Mouse (Mus musculus) lung, postnatal 0 days (tissue): ENCODE results near the gene Ovca2. TPM values are rescaled to one million over a fixed set of nuclear protein-coding genes. Genes with fewer than 3 reads are reported as not detected.

Experiments used
- ATAC-seq: fragments of 200-750 bp; cut with Nextera tagmentation; 2 replicates; pipeline ENCODE4 v1.8.0; 2017; ENCODE audit warnings: moderate library complexity
- DNase-seq: peaks from one replicate; pipeline ENCODE4 v3.0.0-alpha.2; 2016; ENCODE audit warnings: low spot score
- H3K27ac ChIP-seq: fragments of 300-500 bp; sonication (generic); 2 replicates; pipeline ENCODE4 v1.5.1; 2014; ENCODE audit warnings: antibody characterized with exemption, mild to moderate bottlenecking, low read length, mixed read lengths
- H3K27me3 ChIP-seq: fragments of 300-500 bp; sonication (generic); replicated peaks from 2 replicates; pipeline ENCODE4 v1.6.1; 2014; ENCODE audit warnings: low read length, mixed read lengths; ENCODE audit not compliant: insufficient read depth
- H3K36me3 ChIP-seq: fragments of 300-500 bp; sonication (generic); 2 replicates; pipeline ENCODE4 v1.6.1; 2014; ENCODE audit warnings: low read length, mixed read lengths; ENCODE audit not compliant: insufficient read depth
- H3K4me1 ChIP-seq: fragments of 300-500 bp; sonication (generic); 2 replicates; pipeline ENCODE4 v1.6.1; 2014; ENCODE audit warnings: antibody characterized with exemption, low read depth, low read length, mixed read lengths; ENCODE audit not compliant: insufficient read depth
- H3K4me2 ChIP-seq: fragments of 300-500 bp; sonication (generic); replicated peaks from 2 replicates; pipeline ENCODE4 v1.6.1; 2014; ENCODE audit warnings: low read depth, mild to moderate bottlenecking, low read length, moderate library complexity, mixed read lengths
- H3K4me3 ChIP-seq: fragments of 300-500 bp; sonication (generic); 2 replicates; pipeline ENCODE4 v1.5.1; 2014; ENCODE audit warnings: low read depth, low read length
- H3K9ac ChIP-seq: fragments of 300-500 bp; sonication (generic); replicated peaks from 2 replicates; pipeline ENCODE4 v1.6.1; 2014; ENCODE audit warnings: low read depth, mild to moderate bottlenecking
- H3K9me3 ChIP-seq: fragments of 300-500 bp; sonication (generic); 2 replicates; pipeline ENCODE4 v1.6.1; 2016; ENCODE audit warnings: low read length, mixed read lengths
- CTCF ChIP-seq: IDR thresholded peaks from 2 replicates; pipeline ENCODE4 v1.5.1; 2016; ENCODE audit warnings: antibody characterized with exemption, mild to moderate bottlenecking
- EP300 ChIP-seq: IDR thresholded peaks from 2 replicates; pipeline ENCODE4 v1.6.1; 2016; ENCODE audit warnings: antibody characterized with exemption, mild to moderate bottlenecking, control low read depth
- WGBS: fragments of 180-500 bp; shearing (Covaris S2); extraction: QIAGEN DNeasy Blood & Tissue Kit; methylation state at CpG from one replicate; pipeline ENCODE4 v1.1.7; 2014; 5-methylcytosine and 5-hydroxymethylcytosine counted together
- polyA plus RNA-seq: library from polyadenylated mRNA; unstranded; fragments of >200 nt; fragmentation: Nextera tagmentation; extraction: Ambion mirVana; gene quantifications from 2 replicates; pipeline ENCODE4 v1.2.1, GENCODE M21; 2015

The Ovca2 gene
- polyA plus RNA-seq, 1 experiment from 2014 or later = 22.0 TPM

- Histone ChIP-seq H3K9ac (no peak overlapping the region), H3K36me3 (no peaks in the 10 kb centered on the region), H3K4me3 (no peak overlapping the region), H3K4me1 (peaks cover 9% of the 10 kb centered on the region; the same call in 1 of the 2 replicates), H3K4me2 (no peak overlapping the region), H3K9me3 (no peaks in the 10 kb centered on the region), H3K27me3 (no peaks in the 10 kb centered on the region), H3K27ac (peak overlapping the region; percentile 73)
- DNase-seq = peak; percentile 76
- WGBS = 25% methylated on average over 18 of the region's 18 CpGs
- ATAC-seq = peak; percentile 75
- TF ChIP-seq CTCF = peak; percentile 15; the same call in 1 of the 2 replicates
- peak; percentile 71 for TF ChIP-seq EP300
Measured at GRCm38 (mm10) chr11:75152603-75153557, 25.8 kb downstream of the Ovca2 start.

- TF ChIP-seq CTCF = no peak
- TF ChIP-seq EP300 = no peak
- DNase-seq = no peak
- WGBS = 67% methylated on average over 1 of the region's 1 CpGs
Measured at GRCm38 (mm10) chr11:75150346-75150745, 28.3 kb downstream of the Ovca2 start.

GRCm38 (mm10) chr11:75148332-75149035, 30.2 kb downstream of the Ovca2 start:
- H3K9me3 ChIP-seq = no peaks in the 10 kb centered on the region
- no peak overlapping the region for H3K4me3 ChIP-seq
- no peaks in the 10 kb centered on the region for H3K27me3 ChIP-seq
- WGBS = 72% methylated on average over 11 of the region's 11 CpGs
- peak overlapping the region; percentile 55; the same call in 1 of the 2 replicates for H3K27ac ChIP-seq
- peaks cover 10% of the 10 kb centered on the region; the same call in 1 of the 2 replicates for H3K4me1 ChIP-seq
- H3K9ac ChIP-seq = no peak overlapping the region
- H3K36me3 ChIP-seq = no peaks in the 10 kb centered on the region
- TF ChIP-seq CTCF = no peak
- no peak for TF ChIP-seq EP300
- no peak overlapping the region for H3K4me2 ChIP-seq
- DNase-seq (peak; percentile 54), ATAC-seq (peak; percentile 68)

More at GRCm38 (mm10) chr11:75150346-75150745, 28.3 kb downstream of the Ovca2 start:
- no peaks in the 10 kb centered on the region for H3K9me3 ChIP-seq
- H3K9ac ChIP-seq = no peak overlapping the region
- no peak overlapping the region for H3K4me2 ChIP-seq
- H3K36me3 ChIP-seq = no peaks in the 10 kb centered on the region
- no peak overlapping the region for H3K27ac ChIP-seq
- H3K4me3 ChIP-seq = no peak overlapping the region
- peaks cover 11% of the 10 kb centered on the region; the same call in 1 of the 2 replicates for H3K4me1 ChIP-seq
- H3K27me3 ChIP-seq = no peaks in the 10 kb centered on the region
- no peak for ATAC-seq

- Histone ChIP-seq H3K27me3 (no peaks in the 10 kb centered on the region), H3K4me3 (no peak overlapping the region), H3K36me3 (no peaks in the 10 kb centered on the region), H3K4me1 (peaks cover 7% of the 10 kb centered on the region; the same call in 1 of the 2 replicates), H3K4me2 (no peak overlapping the region), H3K9ac (0 out of 2 replicates have a peak overlapping the region, but pooled peaks have one; percentile 3), H3K9me3 (no peaks in the 10 kb centered on the region), H3K27ac (peak overlapping the region; percentile 55; the same call in 1 of the 2 replicates)
- peak; percentile 78 for DNase-seq
- peak; percentile 78 for ATAC-seq
- WGBS = 37% methylated on average over 3 of the region's 3 CpGs
- TF ChIP-seq CTCF (peak; percentile 39; the same call in 1 of the 2 replicates), EP300 (no peak)
Measured at GRCm38 (mm10) chr11:75147846-75148168, 30.8 kb downstream of the Ovca2 start.

- H3K4me3 ChIP-seq = no peak overlapping the region
- no peaks in the 10 kb centered on the region for H3K9me3 ChIP-seq
- no peaks in the 10 kb centered on the region for H3K27me3 ChIP-seq
- TF ChIP-seq CTCF = no peak
- no peak for TF ChIP-seq EP300
- H3K9ac ChIP-seq = 0 out of 2 replicates have a peak overlapping the region, but pooled peaks have one; percentile 3
- H3K27ac ChIP-seq = peak overlapping the region; percentile 55; the same call in 1 of the 2 replicates
- no peak overlapping the region for H3K4me2 ChIP-seq
- ATAC-seq (no peak), DNase-seq (peak; percentile 23)
- 24% methylated on average over 11 of the region's 11 CpGs for WGBS
- H3K4me1 ChIP-seq = peaks cover 7% of the 10 kb centered on the region; the same call in 1 of the 2 replicates
- 0 out of 2 replicates have a peak, but pooled peaks cover 4% of the 10 kb centered on the region for H3K36me3 ChIP-seq
Measured at GRCm38 (mm10) chr11:75147106-75147845, 31.4 kb downstream of the Ovca2 start.
